Mouse (Mus musculus) 3134 (cell line): Measurements from ENCODE around the gene Tenm2.

ENCODE experiments used
- DNase-seq: peaks from one replicate; pipeline ENCODE4 v3.0.0-alpha.2; 2011; ENCODE audit warnings: low spot score; ENCODE audit not compliant: insufficient read length; ENCODE audit errors: extremely low read depth

Gene Tenm2

GRCm38 (mm10) chr11:36161765-36162321 lies 1073.9 kb downstream of the Tenm2 start:
- DNase-seq, result no peak

DNA sequence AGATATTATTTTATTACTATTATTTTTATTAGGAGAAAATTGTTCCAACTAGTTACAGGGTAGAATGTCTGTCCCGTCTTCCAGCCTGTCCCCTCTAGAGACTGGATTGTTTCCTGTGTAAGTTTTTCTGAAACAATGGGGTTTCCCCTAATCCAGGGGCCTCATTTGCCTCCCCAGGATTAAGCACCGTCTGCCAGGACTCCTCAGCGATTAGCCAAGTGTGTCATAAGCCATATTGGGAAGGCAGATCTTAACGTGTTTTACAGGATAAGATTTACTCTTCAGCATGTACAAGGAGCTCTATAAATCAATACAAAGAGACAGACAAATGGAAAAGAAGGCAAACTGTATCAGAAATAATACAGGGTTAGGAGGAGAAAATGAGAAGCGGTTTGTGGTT lies 1082.3 kb downstream of the Tenm2 start:
- no peak for DNase-seq

DNA sequence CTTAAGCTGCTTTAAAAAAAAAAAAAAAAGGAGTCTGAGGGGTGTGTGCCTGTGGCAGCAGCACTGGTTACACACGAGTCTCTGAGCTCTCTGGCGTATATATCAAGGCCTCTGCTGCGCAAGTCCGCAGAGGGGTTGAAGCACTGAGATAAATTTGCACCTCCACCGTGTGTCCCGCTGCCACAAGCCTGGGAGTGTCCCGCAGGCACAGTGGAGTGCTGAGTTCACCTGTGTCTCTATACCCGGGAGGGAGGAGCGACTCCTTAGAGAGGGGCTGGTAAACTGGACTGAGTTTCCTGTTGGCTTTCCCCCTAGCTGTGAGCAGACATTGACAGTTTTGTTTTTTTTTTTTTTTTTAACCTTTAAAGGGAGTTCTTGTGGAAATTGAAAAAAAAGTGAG lies 1082.8 kb downstream of the Tenm2 start:
- no peak for DNase-seq

DNA sequence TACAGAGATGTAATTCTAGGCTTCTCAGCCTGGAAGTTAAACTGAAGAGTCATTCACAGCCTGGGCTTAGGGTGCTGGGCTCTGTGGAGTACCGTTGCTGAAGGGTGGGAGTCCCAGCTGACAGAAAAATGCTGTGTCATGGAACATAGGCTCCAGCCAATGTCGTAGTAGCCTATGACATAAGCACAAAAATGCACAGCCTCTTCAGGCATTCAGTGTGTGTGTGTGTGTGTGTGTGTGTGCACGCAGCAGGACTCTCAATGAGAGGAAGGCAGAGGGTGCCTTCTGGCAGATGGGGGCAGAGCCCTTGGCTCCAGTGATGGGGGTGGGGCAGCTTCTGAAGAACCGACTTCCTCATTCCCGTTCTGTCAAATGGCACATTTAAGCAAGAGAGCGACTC lies 1083.5 kb downstream of the Tenm2 start:
- no peak for DNase-seq

DNA sequence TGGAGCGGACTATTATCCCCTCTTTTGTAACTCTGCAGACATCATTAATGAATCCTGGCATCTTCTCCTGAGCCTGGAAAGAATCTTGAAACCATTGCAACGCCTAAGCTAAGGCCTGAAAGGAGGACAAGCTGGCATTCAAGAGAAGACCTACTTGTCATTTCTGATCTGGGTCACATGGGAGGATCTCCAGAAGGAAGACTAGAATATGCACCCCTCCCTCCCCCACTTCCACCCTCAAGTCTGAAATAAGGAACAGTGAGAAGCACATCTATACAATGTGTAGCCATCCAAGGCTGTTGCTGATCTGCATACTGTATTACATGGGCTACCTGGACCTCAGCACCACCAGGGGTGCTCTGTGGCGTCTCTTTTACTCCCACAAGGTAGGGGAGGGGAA lies 1086.7 kb downstream of the Tenm2 start:
- no peak for DNase-seq

- no peak for DNase-seq
Observed at GRCm38 (mm10) chr11:36145057-36145456, 1090.7 kb downstream of the Tenm2 start.

DNA sequence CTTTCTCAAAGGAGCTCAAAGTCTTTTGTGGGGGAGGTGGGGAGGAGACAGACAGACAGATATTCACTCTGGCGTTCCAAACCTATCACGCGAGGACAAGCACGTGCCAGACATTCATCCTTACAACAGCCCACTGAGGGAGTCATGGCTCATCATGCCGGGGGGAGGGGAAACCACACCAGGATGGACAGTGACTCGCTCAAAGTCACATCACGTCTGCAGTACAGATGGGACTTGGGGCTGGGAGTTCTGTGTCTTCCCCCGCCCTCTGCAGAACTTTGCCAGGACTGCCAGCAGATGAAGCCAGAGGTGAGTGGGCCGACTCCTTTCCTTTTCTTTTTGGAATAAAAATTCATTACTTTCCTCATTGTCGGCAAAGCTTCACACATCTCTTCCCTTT lies 1095.4 kb downstream of the Tenm2 start:
- no peak for DNase-seq

DNA sequence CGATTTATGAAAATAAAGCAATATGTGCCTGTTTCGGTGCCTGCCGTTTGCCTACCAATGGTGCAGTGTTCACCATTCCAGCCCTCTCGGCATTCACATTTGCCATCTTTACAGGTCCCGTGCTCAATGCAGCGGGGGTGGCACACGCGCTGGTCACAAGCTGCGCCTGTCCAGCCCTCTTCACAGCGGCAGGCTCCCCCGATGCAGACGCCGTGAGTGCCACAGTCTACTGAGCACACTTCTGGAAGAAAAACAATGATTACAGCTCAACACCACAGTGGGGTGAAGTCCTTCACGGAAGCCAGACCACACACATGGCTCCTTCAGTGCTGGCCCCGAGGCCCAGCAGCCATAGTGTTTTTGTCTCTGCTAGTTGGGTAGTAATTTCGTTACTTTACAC lies 1096.2 kb downstream of the Tenm2 start:
- no peak for DNase-seq

GRCm38 (mm10) chr11:36137840-36138239 lies 1097.9 kb downstream of the Tenm2 start:
- no peak for DNase-seq

- no peak for DNase-seq
Observed at GRCm38 (mm10) chr11:36137276-36137675, 1098.5 kb downstream of the Tenm2 start.

- no peak for DNase-seq
Observed at GRCm38 (mm10) chr11:36134645-36135044, 1101.1 kb downstream of the Tenm2 start.

DNA sequence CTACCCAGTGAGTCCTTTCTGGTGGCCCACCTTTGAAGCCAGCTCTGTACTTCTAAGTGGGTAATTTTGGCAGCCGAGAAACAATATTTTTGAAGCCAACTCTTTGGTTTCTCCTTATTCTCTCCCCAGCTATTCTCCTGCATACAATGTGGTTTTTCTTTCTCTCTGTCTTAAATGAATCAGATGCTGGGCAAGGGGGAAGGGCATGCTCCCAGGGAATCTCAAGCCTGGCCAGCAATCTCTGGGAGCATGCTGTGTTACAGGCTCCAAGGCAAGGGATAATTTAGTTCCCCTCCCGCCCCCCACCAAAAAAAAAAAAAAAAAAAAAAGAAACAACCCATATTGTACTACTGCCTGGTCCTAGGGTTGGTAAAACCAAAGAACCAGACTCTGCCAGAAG lies 1112.5 kb downstream of the Tenm2 start:
- DNase-seq, result no peak

DNA sequence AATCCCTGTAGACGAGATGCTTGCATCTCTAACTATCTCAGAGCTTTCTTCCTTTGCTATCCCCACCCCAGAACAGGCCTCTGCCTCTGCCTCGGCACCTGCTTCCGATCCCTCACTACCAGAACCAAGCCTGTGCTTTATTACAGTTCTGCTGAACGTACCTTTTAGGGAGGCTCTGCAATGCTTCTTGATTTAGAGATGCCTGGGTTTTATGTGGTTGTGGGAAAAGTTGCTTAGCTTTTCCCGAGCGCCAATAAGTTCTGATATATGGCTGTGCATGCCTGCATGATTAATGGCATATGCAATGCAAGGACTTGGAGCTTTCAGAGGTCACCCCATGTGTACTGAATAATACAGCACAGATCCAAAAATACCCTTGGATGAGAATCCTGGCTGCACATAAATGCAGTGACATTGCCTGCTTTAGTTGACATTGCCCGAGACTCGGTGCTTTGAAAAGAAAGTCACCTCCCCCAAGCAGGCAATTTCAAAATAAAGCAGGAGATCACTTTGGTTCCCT lies 1114.3 kb downstream of the Tenm2 start:
- DNase-seq, result no peak

GRCm38 (mm10) chr11:36120591-36121409 lies 1115.0 kb downstream of the Tenm2 start:
- DNase-seq, result no peak

GRCm38 (mm10) chr11:36113326-36113725 lies 1122.4 kb downstream of the Tenm2 start:
- no peak for DNase-seq

DNA sequence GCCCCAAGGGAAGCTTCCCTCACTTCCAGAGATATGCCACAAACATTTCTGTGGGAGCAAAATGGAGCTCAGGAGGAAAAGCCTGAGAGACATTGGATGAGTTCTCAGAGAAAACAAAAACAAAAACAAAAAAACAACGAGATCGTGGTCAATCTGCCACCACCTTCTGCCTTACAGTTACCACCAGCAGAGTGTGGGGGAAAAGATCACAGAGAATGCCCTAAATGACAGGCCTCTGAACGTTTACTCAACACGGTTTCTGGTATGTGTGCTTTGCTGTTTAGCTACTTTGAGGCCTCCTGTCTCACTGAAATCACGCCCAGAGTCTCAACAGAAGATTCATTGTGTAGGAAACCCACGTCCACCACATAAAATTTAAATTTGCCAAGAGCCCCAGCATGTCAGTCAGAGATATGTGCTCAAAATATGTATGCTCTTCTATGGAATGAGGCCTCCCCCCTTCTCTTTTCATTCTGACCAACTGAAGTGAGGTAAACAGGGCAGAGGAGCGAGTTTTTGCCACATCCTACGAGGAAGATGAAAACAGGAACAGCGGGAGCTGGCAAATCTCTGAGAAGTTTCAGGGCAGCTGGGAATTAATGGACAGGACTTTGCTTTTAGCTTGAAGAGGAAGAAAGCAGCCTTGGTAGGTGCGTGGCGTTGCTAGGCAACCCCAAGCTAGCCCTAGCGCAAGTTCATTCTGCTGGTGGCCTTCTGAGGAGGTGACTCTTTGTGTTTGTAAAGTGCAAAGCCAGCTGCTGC lies 1126.6 kb downstream of the Tenm2 start:
- DNase-seq, result no peak

DNA sequence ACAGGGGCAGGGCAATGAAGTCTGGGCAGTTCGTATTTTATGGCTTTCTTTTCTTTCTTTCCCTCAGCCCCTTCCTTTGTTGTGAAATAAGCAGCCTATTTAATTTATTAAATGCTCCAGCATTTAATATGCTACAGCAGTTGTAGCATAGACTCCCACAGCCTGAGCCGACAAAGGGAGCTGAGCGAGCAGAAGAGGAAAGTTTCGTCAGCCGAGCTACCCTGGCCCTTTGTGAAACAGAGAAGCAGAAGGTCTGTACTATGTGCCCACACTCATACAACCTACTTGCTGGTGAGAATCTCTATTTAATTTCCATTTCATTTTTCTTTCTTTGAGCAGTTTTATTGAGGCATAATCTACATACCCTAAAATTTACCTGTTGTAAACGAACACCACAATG lies 1127.9 kb downstream of the Tenm2 start:
- DNase-seq, result no peak

DNA sequence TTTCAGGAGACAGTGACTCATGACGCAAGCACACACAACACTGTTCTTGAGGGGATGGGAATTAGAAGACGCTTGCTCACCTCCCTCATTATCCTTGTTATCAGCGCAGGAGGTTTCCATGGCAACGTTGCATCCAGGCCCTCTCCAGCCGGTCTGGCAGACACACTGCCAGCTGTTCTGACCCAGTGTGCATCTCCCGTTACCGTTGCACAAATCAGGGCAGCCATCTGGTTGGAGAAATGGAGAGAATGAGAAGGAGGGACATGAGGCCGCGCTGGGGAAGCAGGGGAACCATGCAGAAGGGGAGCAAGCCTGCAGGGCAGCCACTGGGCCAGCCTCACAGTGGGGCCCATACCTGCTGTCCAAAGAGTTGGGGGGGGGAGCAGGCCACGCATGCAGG lies 1129.1 kb downstream of the Tenm2 start:
- no peak for DNase-seq

GRCm38 (mm10) chr11:36103556-36103955 lies 1132.2 kb downstream of the Tenm2 start:
- DNase-seq, result no peak

- DNase-seq, result no peak
Observed at GRCm38 (mm10) chr11:36096219-36096618, 1139.5 kb downstream of the Tenm2 start.

DNA sequence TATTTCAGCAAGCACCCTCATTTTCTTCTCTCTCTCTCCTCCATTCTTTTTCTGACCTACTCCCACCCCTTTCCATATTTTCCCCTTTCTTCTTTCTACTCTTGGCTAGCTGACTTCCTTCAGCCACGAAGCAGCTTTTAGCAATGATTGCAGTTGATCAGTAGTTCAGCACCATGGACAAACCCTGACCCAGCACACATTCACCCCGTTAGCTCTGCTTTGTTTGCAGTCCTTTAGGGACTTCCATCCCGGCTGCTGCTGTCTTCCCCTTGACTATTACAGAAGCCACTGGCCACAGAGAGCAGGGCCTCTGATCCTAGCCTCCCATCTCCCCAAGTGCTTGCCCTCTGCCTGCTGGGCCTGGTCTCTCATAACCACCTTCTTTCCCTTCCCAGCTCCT lies 1145.6 kb downstream of the Tenm2 start:
- DNase-seq, result no peak
